Mouse (Mus musculus): Measurements from ENCODE around the gene Aff1. TPM values are rescaled to one million over a fixed set of nuclear protein-coding genes. Genes with fewer than 3 reads are reported as not detected.

Aff1 gene
- polyA plus RNA-seq, 1 experiment: 19.2 TPM

GRCm38 (mm10) chr5:103800009-103800408 lies 107.8 kb downstream of the Aff1 start:
- TF ChIP-seq CTCF (IDR thresholded peaks at IDR 0.05; ENCODE audit: insufficient read depth, low read length): no peak
- TF ChIP-seq POLR2A (IDR thresholded peaks at IDR 0.05; ENCODE audit: borderline replicate concordance, extremely low read depth, low read depth, low read length): no peak
- no peak for DNase-seq
- Histone ChIP-seq H3K4me1 (ENCODE audit: control insufficient read depth, insufficient read depth, low read length) (peaks cover 34% of the 10 kb centered on the region), H3K4me3 (replicated peaks; ENCODE audit: extremely low read depth, low read depth, low read length) (no peak overlapping the region)
- WGBS: 28% methylated on average over 5 of the region's 5 CpGs

DNA sequence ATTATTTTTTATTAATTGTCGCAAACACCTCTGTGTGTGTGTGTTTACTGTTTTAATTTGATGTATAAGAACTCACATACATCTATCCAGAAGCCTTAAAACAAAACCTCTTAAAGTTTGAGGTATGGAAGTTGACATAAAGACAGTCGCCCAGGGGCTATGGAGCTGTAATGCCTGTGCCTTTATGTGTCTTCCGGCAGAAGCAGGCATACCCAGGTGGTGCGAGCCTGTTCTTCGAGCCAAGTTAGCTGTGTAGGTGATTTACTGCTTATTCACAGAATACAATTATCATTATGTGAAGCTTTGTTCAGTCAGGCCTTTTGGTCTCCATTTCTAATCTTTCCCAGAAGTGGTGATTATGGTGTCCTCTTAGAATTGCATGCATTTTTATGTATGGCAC lies 111.2 kb downstream of the Aff1 start:
- WGBS: 94% methylated on average over 5 of the region's 5 CpGs
- no peak for TF ChIP-seq CTCF (IDR thresholded peaks at IDR 0.05; ENCODE audit: insufficient read depth, low read length)
- TF ChIP-seq POLR2A (IDR thresholded peaks at IDR 0.05; ENCODE audit: borderline replicate concordance, extremely low read depth, low read depth, low read length): no peak
- DNase-seq: no peak
- no peak overlapping the region for H3K4me3 ChIP-seq (replicated peaks; ENCODE audit: extremely low read depth, low read depth, low read length)
- peaks cover 41% of the 10 kb centered on the region for H3K4me1 ChIP-seq (ENCODE audit: control insufficient read depth, insufficient read depth, low read length)

- 16% methylated on average over 8 of the region's 8 CpGs for WGBS
- peaks cover 38% of the 10 kb centered on the region for H3K4me1 ChIP-seq (ENCODE audit: control insufficient read depth, insufficient read depth, low read length)
- DNase-seq: peak; percentile 58
- TF ChIP-seq CTCF (IDR thresholded peaks at IDR 0.05; ENCODE audit: insufficient read depth, low read length): no peak
- TF ChIP-seq POLR2A (IDR thresholded peaks at IDR 0.05; ENCODE audit: borderline replicate concordance, extremely low read depth, low read depth, low read length): no peak
- H3K4me3 ChIP-seq (replicated peaks; ENCODE audit: extremely low read depth, low read depth, low read length): no peak overlapping the region
These were observed 111.9 kb downstream of the Aff1 start for GRCm38 (mm10) chr5:103803927-103804590.

GRCm38 (mm10) chr5:103806851-103807578 lies 114.8 kb downstream of the Aff1 start:
- no peak for DNase-seq
- H3K4me1 ChIP-seq (ENCODE audit: control insufficient read depth, insufficient read depth, low read length): peaks cover 21% of the 10 kb centered on the region
- H3K4me3 ChIP-seq (replicated peaks; ENCODE audit: extremely low read depth, low read depth, low read length): no peak overlapping the region
- WGBS: 51% methylated on average over 17 of the region's 17 CpGs
- TF ChIP-seq POLR2A (IDR thresholded peaks at IDR 0.05; ENCODE audit: borderline replicate concordance, extremely low read depth, low read depth, low read length) (no peak), CTCF (IDR thresholded peaks at IDR 0.05; ENCODE audit: insufficient read depth, low read length) (no peak)

DNA sequence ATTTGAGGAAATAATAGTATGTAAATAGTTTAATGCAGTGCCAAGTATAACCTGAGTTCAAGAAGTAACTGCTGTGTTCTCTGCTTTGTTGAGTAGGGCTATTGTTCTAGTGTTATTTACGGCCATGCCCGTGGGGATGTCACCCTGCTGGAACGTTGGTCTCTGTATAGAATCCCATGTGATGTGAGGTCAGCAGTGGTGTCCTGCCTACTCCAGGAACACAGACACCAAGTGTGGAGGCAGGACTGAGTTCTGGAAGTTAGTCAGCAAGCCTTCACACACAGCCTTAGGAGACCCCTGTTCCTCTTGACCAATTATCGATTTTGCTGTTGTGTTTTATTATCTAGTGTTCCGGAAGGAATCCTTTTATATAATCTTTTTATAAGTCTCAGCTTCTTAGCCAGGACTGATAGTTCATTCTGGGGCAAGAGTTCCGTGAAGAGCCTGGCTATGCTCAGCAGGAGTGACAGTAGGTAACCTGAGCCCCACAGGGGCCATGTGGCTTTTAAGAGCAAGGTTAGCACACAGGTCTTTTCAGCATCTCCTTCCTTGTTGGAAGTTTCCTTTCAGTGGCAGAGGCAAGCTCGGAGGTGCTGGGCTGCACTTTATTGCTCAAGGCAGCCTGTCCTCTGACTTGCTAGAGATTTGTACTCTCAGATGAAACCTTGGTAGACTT lies 115.6 kb downstream of the Aff1 start:
- H3K4me1 ChIP-seq (ENCODE audit: control insufficient read depth, insufficient read depth, low read length): peaks cover 23% of the 10 kb centered on the region
- DNase-seq: no peak
- no peak overlapping the region for H3K4me3 ChIP-seq (replicated peaks; ENCODE audit: extremely low read depth, low read depth, low read length)
- TF ChIP-seq POLR2A (IDR thresholded peaks at IDR 0.05; ENCODE audit: borderline replicate concordance, extremely low read depth, low read depth, low read length) (no peak), CTCF (IDR thresholded peaks at IDR 0.05; ENCODE audit: insufficient read depth, low read length) (no peak)
- 56% methylated on average over 7 of the region's 7 CpGs for WGBS

- WGBS: 84% methylated on average over 7 of the region's 7 CpGs
- TF ChIP-seq POLR2A (IDR thresholded peaks at IDR 0.05; ENCODE audit: borderline replicate concordance, extremely low read depth, low read depth, low read length): no peak
- TF ChIP-seq CTCF (IDR thresholded peaks at IDR 0.05; ENCODE audit: insufficient read depth, low read length): no peak
- DNase-seq: no peak
- H3K4me3 ChIP-seq (replicated peaks; ENCODE audit: extremely low read depth, low read depth, low read length): no peak overlapping the region
- peaks cover 37% of the 10 kb centered on the region for H3K4me1 ChIP-seq (ENCODE audit: control insufficient read depth, insufficient read depth, low read length)
These were observed 117.6 kb downstream of the Aff1 start for GRCm38 (mm10) chr5:103809674-103810330.

DNA sequence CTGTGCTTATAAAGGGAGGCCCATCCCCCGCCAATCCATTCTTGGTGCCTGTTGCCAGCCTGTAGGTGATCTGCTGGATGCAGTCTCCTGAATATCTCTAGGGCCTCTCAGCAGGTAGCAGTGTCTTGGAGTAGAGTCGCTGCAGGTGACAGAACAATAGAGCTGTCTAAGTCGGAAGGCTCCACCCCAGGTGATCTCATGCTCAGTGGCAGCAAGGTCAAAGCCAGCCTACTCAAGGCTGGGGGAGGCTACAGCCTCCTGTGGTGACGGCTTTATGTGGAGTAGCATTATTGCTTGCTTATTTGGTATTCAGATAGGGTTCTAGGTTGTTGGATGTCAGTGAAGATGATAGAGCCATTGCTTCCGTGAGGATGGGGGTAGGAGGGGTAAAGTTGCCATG lies 121.1 kb downstream of the Aff1 start:
- peaks cover 27% of the 10 kb centered on the region for H3K4me1 ChIP-seq (ENCODE audit: control insufficient read depth, insufficient read depth, low read length)
- TF ChIP-seq CTCF (IDR thresholded peaks at IDR 0.05; ENCODE audit: insufficient read depth, low read length) (no peak), POLR2A (IDR thresholded peaks at IDR 0.05; ENCODE audit: borderline replicate concordance, extremely low read depth, low read depth, low read length) (no peak)
- 81% methylated on average over 5 of the region's 5 CpGs for WGBS
- H3K4me3 ChIP-seq (replicated peaks; ENCODE audit: extremely low read depth, low read depth, low read length): no peak overlapping the region
- no peak for DNase-seq

GRCm38 (mm10) chr5:103813997-103814542 lies 121.9 kb downstream of the Aff1 start:
- peak overlapping the region; percentile 2 for H3K4me3 ChIP-seq (replicated peaks; ENCODE audit: extremely low read depth, low read depth, low read length)
- no peak for TF ChIP-seq POLR2A (IDR thresholded peaks at IDR 0.05; ENCODE audit: borderline replicate concordance, extremely low read depth, low read depth, low read length)
- TF ChIP-seq CTCF (IDR thresholded peaks at IDR 0.05; ENCODE audit: insufficient read depth, low read length): no peak

More at GRCm38 (mm10) chr5:103813997-103814542, 121.9 kb downstream of the Aff1 start:
- H3K4me1 ChIP-seq (ENCODE audit: control insufficient read depth, insufficient read depth, low read length): peaks cover 27% of the 10 kb centered on the region
- DNase-seq: no peak
- WGBS: 55% methylated on average over 12 of the region's 12 CpGs

Data from lung, adult 2 months (tissue).